Mouse (Mus musculus): Measurements from ENCODE around the gene Gtf2h1.

DNA sequence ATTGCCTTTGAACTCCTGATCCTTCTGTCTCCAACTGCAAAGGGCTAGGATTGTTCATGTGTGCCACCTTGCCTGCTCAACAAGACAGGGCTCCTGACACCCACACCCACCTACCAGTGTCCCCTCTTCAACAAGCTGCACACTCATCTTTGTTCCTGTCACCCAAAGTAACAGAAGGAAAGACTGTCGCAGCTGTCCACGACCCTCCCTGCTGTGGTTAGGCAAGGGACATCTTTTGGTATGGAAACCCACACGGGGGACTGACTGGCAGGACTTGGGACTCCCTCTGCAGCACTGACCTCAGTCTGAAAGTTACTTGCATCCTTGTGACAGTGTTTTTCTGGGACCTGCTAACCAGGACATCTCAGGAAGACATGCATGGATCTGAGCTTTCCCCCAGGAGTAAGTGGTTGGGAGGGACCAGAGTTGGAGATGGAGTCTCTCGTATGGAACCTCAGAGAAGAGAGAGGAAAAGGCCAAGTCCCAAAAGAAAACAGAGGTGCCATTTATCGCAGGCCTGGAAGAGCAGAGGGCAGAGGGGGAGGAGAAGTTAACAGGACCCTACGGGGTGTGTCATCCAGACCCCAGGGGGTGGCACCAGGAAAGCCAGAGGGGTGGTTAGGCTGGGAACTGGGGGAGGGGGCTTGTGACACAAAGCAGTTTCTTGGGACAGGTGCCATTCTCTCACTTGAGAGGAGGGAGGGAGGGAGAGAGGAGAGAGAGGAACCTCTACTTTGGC lies 45.1 kb downstream of the Gtf2h1 start, which contains the start of gene Ldha:
- TF ChIP-seq CTCF (conservative IDR thresholded peaks at IDR 0.05; ENCODE audit: low read length) (no peak), POU5F1 (IDR thresholded peaks at IDR 0.05; ENCODE audit: borderline replicate concordance, low read length) (no peak)
